Mouse (Mus musculus) small intestine, adult 2 months (tissue): ENCODE measurements around the gene Ms4a7. TPM values are rescaled to one million over a fixed set of nuclear protein-coding genes. Genes with fewer than 3 reads are reported as not detected.

Source experiments
- H3K27ac ChIP-seq: fragments of 200-500 bp; 2 replicates; pipeline ENCODE4 v1.5.1; 2012; ENCODE audit warnings: low read depth, low read length, control low read depth, inconsistent platforms; ENCODE audit not compliant: insufficient read depth
- H3K27me3 ChIP-seq: fragments of 200-500 bp; 2 replicates; pipeline ENCODE4 v1.6.1; 2012; ENCODE audit warnings: mild to moderate bottlenecking, moderate library complexity, low read length, inconsistent platforms; ENCODE audit not compliant: control insufficient read depth, insufficient read depth
- H3K36me3 ChIP-seq: fragments of 200-500 bp; 2 replicates; pipeline ENCODE4 v1.6.1; 2012; ENCODE audit warnings: mild to moderate bottlenecking, low read length, control low read depth, inconsistent platforms; ENCODE audit not compliant: control insufficient read depth, insufficient read depth
- H3K4me1 ChIP-seq: fragments of 200-500 bp; 2 replicates; pipeline ENCODE4 v1.6.1; 2012; ENCODE audit warnings: low read length, inconsistent platforms, mixed read lengths; ENCODE audit not compliant: control insufficient read depth, insufficient read depth, insufficient read length
- H3K4me3 ChIP-seq: fragments of 200-500 bp; 2 replicates; pipeline ENCODE4 v1.5.1; 2012; ENCODE audit warnings: low read depth, mild to moderate bottlenecking, control low read depth, inconsistent platforms, low read length, moderate library complexity
- CTCF ChIP-seq: fragments of 200-500 bp; IDR thresholded peaks from 2 replicates; pipeline ENCODE4 v1.5.1; 2012; ENCODE audit warnings: low read depth, mild to moderate bottlenecking, control low read depth, inconsistent platforms, low read length, moderate library complexity, mixed read lengths; ENCODE audit not compliant: insufficient replicate concordance, insufficient read length; ENCODE audit errors: extremely low read depth
- POLR2A ChIP-seq: fragments of 200-500 bp; IDR thresholded peaks from 2 replicates; pipeline ENCODE4 v1.6.1; 2012; ENCODE audit warnings: low read depth, mild to moderate bottlenecking, control low read depth, inconsistent platforms, low read length, moderate library complexity
- WGBS: fragments of 180-500 bp; shearing (Covaris S2); methylation state at CpG from one replicate; pipeline ENCODE4 v1.1.7; 2018; 5-methylcytosine and 5-hydroxymethylcytosine counted together
- polyA plus RNA-seq: library from polyadenylated mRNA; depleted of rRNA; stranded (reverse); fragments of >200 nt; gene quantifications from 2 replicates; pipeline ENCODE4 v1.2.3, GENCODE M21; 2012

Ms4a7 gene
- polyA plus RNA-seq, 1 experiment = 0.91 TPM

DNA sequence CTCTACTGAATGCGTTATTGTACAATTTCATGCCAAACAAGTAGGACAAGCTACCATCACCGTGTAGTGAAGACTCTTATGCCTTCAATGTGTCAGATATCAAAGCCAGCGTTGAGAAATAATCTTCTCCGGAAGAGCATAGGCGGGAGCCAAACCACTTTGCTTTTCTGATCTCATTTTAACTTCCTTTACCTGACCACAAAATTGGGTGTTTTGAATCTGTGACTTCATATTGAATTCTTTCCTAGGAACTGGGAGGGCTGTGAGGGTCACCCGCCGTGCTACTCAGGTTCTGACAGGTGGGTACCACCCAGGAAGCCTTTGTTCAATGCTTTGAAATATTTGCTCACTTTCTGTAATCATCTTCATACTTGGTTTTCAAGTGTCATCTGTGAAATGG is 19.8 kb upstream of the Ms4a7 start:
- Histone ChIP-seq H3K4me1 (no peaks in the 10 kb centered on the region), H3K36me3 (no peaks in the 10 kb centered on the region), H3K4me3 (no peak overlapping the region), H3K27me3 (no peaks in the 10 kb centered on the region), H3K27ac (no peak overlapping the region)
- no peak for TF ChIP-seq POLR2A
- no peak for TF ChIP-seq CTCF
- 71% methylated on average over 7 of the region's 7 CpGs for WGBS

DNA sequence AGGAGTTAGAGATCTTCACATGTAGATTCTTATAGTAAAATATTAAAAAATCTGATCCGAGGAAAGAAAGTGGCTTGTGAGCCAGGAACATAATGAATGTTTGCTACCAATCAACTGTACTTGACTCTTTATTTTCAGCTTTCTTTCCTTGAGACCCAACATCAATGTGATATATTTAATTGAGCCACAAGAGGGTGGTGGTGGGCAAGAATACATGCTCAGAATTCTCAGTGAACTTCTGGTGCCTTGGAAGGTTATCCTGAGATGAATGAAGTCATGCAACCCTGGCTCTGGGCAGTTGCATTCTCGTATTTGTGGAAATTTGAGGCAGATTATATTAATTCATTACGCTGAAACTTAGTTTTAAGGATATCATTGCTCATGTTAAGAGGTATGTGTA is 15.9 kb upstream of the Ms4a7 start:
- H3K4me3 ChIP-seq = no peak overlapping the region
- 39% methylated on average over 3 of the region's 3 CpGs for WGBS
- TF ChIP-seq CTCF (no peak), POLR2A (no peak)
- H3K27me3 ChIP-seq = no peaks in the 10 kb centered on the region
- 0 out of 2 replicates have a peak, but pooled peaks cover 2% of the 10 kb centered on the region for H3K4me1 ChIP-seq
- no peaks in the 10 kb centered on the region for H3K36me3 ChIP-seq
- no peak overlapping the region for H3K27ac ChIP-seq

DNA sequence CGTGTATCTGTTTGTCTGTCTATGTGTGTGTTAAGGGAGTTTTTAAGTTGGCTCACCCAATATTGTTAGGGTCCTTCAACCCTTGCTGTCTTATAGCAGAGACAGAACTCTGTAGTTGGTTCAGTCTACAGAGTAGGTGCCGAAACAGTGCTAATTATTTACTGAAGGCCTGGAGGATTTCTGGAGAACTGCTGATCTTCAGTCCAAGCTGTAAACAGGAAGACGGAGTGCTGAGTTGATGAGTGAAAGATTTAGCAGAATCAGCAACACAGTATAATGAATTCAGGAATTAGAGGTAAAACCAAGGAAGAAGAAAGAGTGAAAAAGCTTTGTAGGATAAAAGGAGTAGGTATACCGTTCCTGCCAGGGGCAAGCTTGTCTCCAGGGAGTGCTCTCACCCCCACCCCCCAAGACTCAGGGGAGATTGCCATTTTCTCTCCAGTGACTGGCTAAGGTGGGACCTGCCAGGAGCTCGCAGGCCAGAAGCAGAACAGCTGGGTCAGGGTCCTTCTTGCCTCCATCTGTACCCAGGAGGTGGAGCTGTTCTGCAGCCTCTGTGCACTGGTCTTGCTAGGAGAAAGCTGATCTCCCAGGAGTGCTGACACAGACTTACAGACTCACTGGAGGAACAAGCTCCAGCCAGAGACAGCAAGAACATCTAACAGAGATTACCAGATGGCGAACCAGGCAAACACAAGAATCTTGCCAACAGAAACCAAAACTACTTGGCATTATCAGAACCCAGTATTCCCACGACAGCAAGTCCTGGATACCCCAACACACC is 13.9 kb upstream of the Ms4a7 start:
- WGBS = 64% methylated on average over 7 of the region's 7 CpGs
- H3K4me1 ChIP-seq = 0 out of 2 replicates have a peak, but pooled peaks cover 2% of the 10 kb centered on the region
- no peak overlapping the region for H3K27ac ChIP-seq
- H3K27me3 ChIP-seq = no peaks in the 10 kb centered on the region
- TF ChIP-seq POLR2A (no peak), CTCF (no peak)
- no peaks in the 10 kb centered on the region for H3K36me3 ChIP-seq
- H3K4me3 ChIP-seq = no peak overlapping the region

DNA sequence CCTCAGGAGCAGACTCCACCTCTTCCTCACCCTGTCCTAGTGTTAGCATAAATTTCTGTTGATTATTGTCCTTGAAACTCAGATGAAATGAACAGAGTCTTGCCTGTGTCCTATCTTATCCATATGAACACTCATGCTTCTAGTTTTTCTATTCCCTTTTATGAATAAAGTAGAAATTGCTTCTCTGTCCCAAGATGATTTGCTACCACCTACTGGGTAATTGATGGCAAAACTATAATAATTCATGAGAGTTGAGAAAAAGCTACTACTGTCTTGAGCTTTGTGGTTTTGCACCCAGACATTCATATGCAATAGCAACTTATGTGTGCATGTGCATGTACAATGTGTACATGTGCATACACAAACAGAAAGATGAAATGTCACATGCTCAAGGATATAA is 8.0 kb upstream of the Ms4a7 start:
- H3K4me3 ChIP-seq = no peak overlapping the region
- H3K36me3 ChIP-seq = no peaks in the 10 kb centered on the region
- TF ChIP-seq CTCF (no peak), POLR2A (no peak)
- H3K27me3 ChIP-seq = no peaks in the 10 kb centered on the region
- no peaks in the 10 kb centered on the region for H3K4me1 ChIP-seq
- no peak overlapping the region for H3K27ac ChIP-seq

DNA sequence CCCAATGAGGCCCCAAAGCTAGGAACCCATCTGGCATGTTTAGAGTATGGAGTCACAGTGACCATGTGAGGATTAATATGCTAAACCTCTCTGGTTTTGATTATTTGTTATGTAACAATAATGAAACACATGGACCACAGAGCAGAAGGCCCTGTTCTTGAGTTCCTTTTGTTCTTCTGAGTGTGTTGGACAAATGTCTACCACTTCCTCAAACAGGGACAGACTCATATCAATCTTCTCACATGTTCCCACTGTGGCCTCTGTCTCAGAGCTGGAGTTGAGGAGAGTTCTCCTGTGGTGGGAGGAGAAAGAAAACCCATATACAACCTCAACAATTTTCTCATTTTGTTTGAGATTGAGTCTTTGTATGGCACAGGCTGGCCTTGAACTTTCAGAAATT is 7.2 kb upstream of the Ms4a7 start:
- H3K27me3 ChIP-seq = no peaks in the 10 kb centered on the region
- no peak for TF ChIP-seq POLR2A
- no peak for TF ChIP-seq CTCF
- no peak overlapping the region for H3K27ac ChIP-seq
- no peaks in the 10 kb centered on the region for H3K36me3 ChIP-seq
- no peaks in the 10 kb centered on the region for H3K4me1 ChIP-seq
- H3K4me3 ChIP-seq = no peak overlapping the region

DNA sequence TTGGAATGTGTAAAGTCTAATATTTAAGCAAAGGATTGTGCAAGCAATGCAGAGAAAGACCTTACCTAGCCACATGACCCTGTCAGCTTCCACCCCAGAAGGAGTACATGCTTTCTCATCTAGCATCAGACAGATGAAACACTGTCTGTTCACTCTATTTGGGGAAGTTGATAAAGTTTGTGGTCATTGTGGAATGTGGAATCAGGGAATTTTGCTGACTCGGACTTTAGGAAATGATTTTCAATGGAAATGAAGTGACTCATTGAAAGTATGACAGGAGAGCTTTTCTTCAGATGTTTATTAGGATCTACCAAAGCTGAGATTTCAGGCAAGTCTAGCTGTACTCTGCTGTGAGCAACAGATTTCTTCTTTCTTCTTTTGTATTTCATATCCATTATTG is 14.8 kb downstream of the Ms4a7 start:
- no peak overlapping the region for H3K27ac ChIP-seq
- no peaks in the 10 kb centered on the region for H3K27me3 ChIP-seq
- no peak for TF ChIP-seq CTCF
- TF ChIP-seq POLR2A = no peak
- WGBS = 73% methylated on average over 1 of the region's 1 CpGs
- no peaks in the 10 kb centered on the region for H3K36me3 ChIP-seq
- H3K4me3 ChIP-seq = no peak overlapping the region
- no peaks in the 10 kb centered on the region for H3K4me1 ChIP-seq

DNA sequence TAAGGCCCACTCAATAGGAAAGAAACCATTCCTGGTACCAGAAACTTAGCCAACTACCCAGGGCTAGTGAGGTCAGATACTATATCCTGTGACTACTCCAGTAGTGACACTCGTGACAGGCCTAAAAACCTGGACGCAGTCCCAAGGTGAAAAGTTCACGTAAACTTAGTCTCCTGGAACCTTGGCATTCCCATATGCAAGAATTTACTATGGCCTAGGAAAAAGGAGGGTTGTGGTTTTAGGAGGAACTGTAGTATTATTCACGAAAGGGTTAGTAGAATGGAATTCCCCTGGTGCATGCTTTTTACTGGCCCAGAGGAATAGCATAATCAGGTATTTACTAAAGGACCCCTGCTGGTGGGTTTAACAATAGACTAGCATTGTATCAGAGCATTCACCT is 19.2 kb downstream of the Ms4a7 start:
- Histone ChIP-seq H3K36me3 (no peaks in the 10 kb centered on the region), H3K27ac (no peak overlapping the region), H3K4me1 (no peaks in the 10 kb centered on the region), H3K4me3 (no peak overlapping the region), H3K27me3 (no peaks in the 10 kb centered on the region)
- TF ChIP-seq POLR2A = no peak
- no peak for TF ChIP-seq CTCF
- WGBS = 84% methylated on average over 4 of the region's 4 CpGs

DNA sequence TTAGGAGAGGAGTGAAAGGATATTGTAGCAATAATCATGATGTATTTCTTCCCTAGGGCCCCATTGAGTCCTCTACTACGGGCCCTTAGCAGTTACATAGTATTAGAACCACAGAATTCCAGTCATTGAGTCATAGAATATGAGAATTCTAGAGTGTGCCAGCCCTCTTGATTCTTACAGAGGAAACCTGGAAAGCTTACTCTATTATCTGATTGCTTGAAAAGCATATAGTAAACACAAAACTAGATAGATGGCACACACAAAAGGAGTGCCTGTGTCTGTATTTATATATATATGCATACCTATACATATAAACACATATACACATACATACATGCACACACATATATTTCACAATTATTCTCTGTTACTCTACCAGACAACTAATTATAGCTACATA is 21.6 kb downstream of the Ms4a7 start, which contains the start of gene Ms4a14:
TSS of gene Ms4a14 (minus strand) at position 101 of the 400 bp plus-strand sequence.
- TF ChIP-seq CTCF (no peak), POLR2A (no peak)
- Histone ChIP-seq H3K4me1 (no peaks in the 10 kb centered on the region), H3K36me3 (no peaks in the 10 kb centered on the region), H3K27me3 (no peaks in the 10 kb centered on the region), H3K27ac (no peak within 1 kb of the TSS), H3K4me3 (no peak within 1 kb of the TSS)
- 75% methylated on average over 1 of the region's 1 CpGs for WGBS
